Mouse (Mus musculus): ENCODE results near the gene Elfn1. TPM values are rescaled to one million over a fixed set of nuclear protein-coding genes. Genes with fewer than 3 reads are reported as not detected.

Elfn1 gene
- total RNA-seq, 2 experiments from 2014 or later = 0.27 to 0.31 TPM

GRCm38 (mm10) chr5:140012286-140012967 lies 104.7 kb downstream of the Elfn1 start:
- intact Hi-C loops (cut with DNase I) = no loop called here
- DNase-seq = no peak

- intact Hi-C loops (cut with DNase I) = no loop called here
- no peak for DNase-seq
These were observed 105.9 kb downstream of the Elfn1 start for GRCm38 (mm10) chr5:140013652-140014051.

- no peak for DNase-seq
- intact Hi-C loops (cut with DNase I) = no loop called here
These were observed 109.2 kb downstream of the Elfn1 start for GRCm38 (mm10) chr5:140016896-140017295.

- intact Hi-C loops (cut with DNase I) = no loop called here
- no peak for DNase-seq
These were observed 111.0 kb downstream of the Elfn1 start for GRCm38 (mm10) chr5:140018780-140019179.

GRCm38 (mm10) chr5:140019616-140020015 lies 111.9 kb downstream of the Elfn1 start:
- intact Hi-C loops (cut with DNase I) = no loop called here
- DNase-seq = no peak

- intact Hi-C loops (cut with DNase I) = no loop called here
These were observed 114.0 kb downstream of the Elfn1 start for GRCm38 (mm10) chr5:140021755-140022154.

GRCm38 (mm10) chr5:140022861-140023260 lies 115.1 kb downstream of the Elfn1 start:
- DNase-seq = no peak
- intact Hi-C loops (cut with DNase I) = no loop called here

More at GRCm38 (mm10) chr5:140021755-140022154, 114.0 kb downstream of the Elfn1 start:
- DNase-seq = no peak

- intact Hi-C loops (cut with DNase I) = no loop called here
These were observed 116.3 kb downstream of the Elfn1 start for GRCm38 (mm10) chr5:140023941-140024500.

More at GRCm38 (mm10) chr5:140023941-140024500, 116.3 kb downstream of the Elfn1 start:
- DNase-seq = peak; percentile 18 to 50

Other genes starting within 250 kb of the Elfn1 start
- gene Micall2, start 171.6 kb upstream of the Elfn1 start, total RNA-seq (2021) = 1 to 10 TPM; 3.7 to 4.1 TPM
- gene Ints1, start 132.3 kb upstream of the Elfn1 start, total RNA-seq (2021) = 10 to 100 TPM; 41.8 to 43.8 TPM
- gene Mafk, start 116.4 kb upstream of the Elfn1 start, total RNA-seq (2021) = 10 to 100 TPM; 23.4 to 26.9 TPM
- gene Tmem184a, start 88.0 kb upstream of the Elfn1 start, total RNA-seq (2021) = under 1 TPM in 1 of 2 experiments, not detected in 1; 0.65 TPM
- gene Gm26938, start 81.5 kb upstream of the Elfn1 start, total RNA-seq (2021) = not detected
- gene Psmg3, start 81.1 kb upstream of the Elfn1 start, total RNA-seq (2021) = 10 to 100 TPM in 1 of 2 experiments, 1 to 10 TPM in 1; 9.9 to 10.8 TPM

Data from heart, postnatal 14 days (tissue).